Mouse (Mus musculus) cortical plate, adult 2 months (tissue): ENCODE data around the gene Gtf2a2.

Source experiments
- CTCF ChIP-seq: fragments of 200-500 bp; IDR thresholded peaks from 2 replicates; pipeline ENCODE4 v1.5.1; 2011; ENCODE audit warnings: mild to moderate bottlenecking, control low read depth, low read length; ENCODE audit not compliant: insufficient read depth; ENCODE audit errors: extremely low read depth
- POLR2A ChIP-seq: fragments of 200-500 bp; IDR thresholded peaks from 2 replicates; pipeline ENCODE4 v1.6.1; 2011; ENCODE audit warnings: mild to moderate bottlenecking, low read length, control low read depth; ENCODE audit not compliant: insufficient read depth; ENCODE audit errors: extremely low read depth

DNA sequence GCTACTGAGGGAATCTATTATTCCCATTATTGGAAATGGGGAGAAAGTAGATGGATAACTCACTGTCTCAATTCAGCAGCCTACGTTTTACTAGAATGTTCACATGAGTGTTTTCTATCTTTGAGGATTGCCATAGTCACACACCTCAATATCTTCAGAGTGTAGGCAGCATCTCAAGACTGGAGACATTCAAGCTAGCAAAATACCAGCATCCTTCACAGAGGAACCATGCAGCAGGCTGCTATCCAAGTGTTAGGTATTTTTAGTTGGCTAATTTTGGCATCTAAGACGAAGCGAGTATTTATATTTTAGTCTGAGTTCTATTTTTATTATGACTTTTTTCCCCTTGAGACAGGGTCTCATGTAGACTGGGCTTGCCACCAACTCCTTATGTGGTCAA lies 48.0 kb upstream of the Gtf2a2 start:
- TF ChIP-seq POLR2A: no peak
- no peak for TF ChIP-seq CTCF
